Mouse (Mus musculus) testis, adult 2 months (tissue): ENCODE results near the gene Heg1. TPM values are rescaled to one million over a fixed set of nuclear protein-coding genes. Genes with fewer than 3 reads are reported as not detected.

Experiments
- H3K27ac ChIP-seq: fragments of 200-500 bp; 2 replicates; pipeline ENCODE4 v1.5.1; 2012; ENCODE audit warnings: low read depth, low read length; ENCODE audit not compliant: control insufficient read depth, insufficient read depth
- H3K27me3 ChIP-seq: fragments of 200-500 bp; 2 replicates; pipeline ENCODE4 v1.6.1; 2012; ENCODE audit warnings: mild to moderate bottlenecking, low read length, moderate library complexity; ENCODE audit not compliant: control insufficient read depth, insufficient read depth
- H3K36me3 ChIP-seq: fragments of 200-500 bp; 2 replicates; pipeline ENCODE4 v1.6.1; 2012; ENCODE audit warnings: mild to moderate bottlenecking, low read length; ENCODE audit not compliant: control insufficient read depth, insufficient read depth
- H3K4me1 ChIP-seq: fragments of 200-500 bp; 2 replicates; pipeline ENCODE4 v1.6.1; 2012; ENCODE audit warnings: low read length; ENCODE audit not compliant: control insufficient read depth, insufficient read depth
- H3K4me3 ChIP-seq: fragments of 200-500 bp; 2 replicates; pipeline ENCODE4 v1.5.1; 2012; ENCODE audit warnings: low read depth, mild to moderate bottlenecking, low read length, moderate library complexity, mixed read lengths; ENCODE audit not compliant: control insufficient read depth
- CTCF ChIP-seq: fragments of 200-500 bp; IDR thresholded peaks from 2 replicates; pipeline ENCODE4 v1.5.1; 2012; ENCODE audit warnings: low read depth, mild to moderate bottlenecking, inconsistent platforms, low read length, moderate library complexity; ENCODE audit not compliant: control insufficient read depth, insufficient read depth, insufficient replicate concordance
- POLR2A ChIP-seq: fragments of 200-500 bp; IDR thresholded peaks from 2 replicates; pipeline ENCODE4 v1.6.1; 2012; ENCODE audit warnings: low read depth, mild to moderate bottlenecking, inconsistent platforms, low read length, moderate library complexity; ENCODE audit not compliant: control insufficient read depth
- polyA plus RNA-seq: library from polyadenylated mRNA; depleted of rRNA; stranded (reverse); fragments of >200 nt; gene quantifications from 2 replicates; pipeline ENCODE4 v1.2.3, GENCODE M21; 2012

The Heg1 gene
- polyA plus RNA-seq, 1 experiment, result 12.9 TPM

DNA sequence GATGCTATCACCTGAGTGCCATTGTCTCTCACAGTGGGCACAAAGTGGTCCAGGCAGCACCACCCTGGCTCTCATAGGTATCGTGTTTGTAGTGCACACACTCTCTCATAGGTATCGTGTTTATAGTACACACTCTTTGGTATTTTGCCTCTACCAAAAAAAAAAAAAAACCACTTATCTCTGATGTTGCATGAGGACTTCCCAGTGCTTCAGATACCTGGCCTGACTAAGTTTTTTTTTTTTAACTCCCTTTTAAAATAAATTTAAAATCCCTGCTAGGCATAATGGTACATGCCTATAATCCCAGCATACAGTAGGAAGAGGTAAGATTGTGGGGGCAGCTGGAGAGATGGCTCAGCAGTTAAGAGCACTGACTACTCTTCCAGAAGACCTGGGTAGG is 81.3 kb downstream of the Heg1 start:
- TF ChIP-seq CTCF (no peak), POLR2A (no peak)
- Histone ChIP-seq H3K4me3 (no peak overlapping the region), H3K27me3 (no peaks in the 10 kb centered on the region), H3K27ac (no peak overlapping the region), H3K4me1 (peaks cover 21% of the 10 kb centered on the region), H3K36me3 (no peaks in the 10 kb centered on the region)

DNA sequence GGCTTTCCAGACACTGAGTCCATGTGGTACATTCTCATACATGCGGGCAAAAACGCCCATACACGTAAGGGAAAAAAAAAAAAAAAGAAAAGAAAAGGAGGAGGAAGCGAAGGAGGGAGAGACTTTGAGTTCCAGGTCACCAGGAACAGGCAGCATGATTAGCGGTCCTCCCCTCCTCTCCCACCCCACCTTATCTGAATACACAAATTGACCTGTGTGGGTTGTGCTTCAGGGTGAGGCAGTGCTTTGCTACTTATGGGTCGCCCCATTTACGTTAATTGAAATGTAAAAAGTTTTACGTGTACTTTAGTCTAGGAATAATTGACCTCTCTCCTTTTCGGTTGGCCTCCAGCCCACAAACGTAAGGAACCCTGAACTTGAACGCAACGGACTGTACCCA is 82.1 kb downstream of the Heg1 start:
- H3K27me3 ChIP-seq, result no peaks in the 10 kb centered on the region
- TF ChIP-seq CTCF (no peak), POLR2A (no peak)
- no peaks in the 10 kb centered on the region for H3K36me3 ChIP-seq
- no peak overlapping the region for H3K27ac ChIP-seq
- H3K4me3 ChIP-seq, result peak overlapping the region; percentile 77
- peaks cover 16% of the 10 kb centered on the region for H3K4me1 ChIP-seq

- peaks cover 16% of the 10 kb centered on the region for H3K4me1 ChIP-seq
- no peaks in the 10 kb centered on the region for H3K36me3 ChIP-seq
- peak overlapping the region; percentile 77 for H3K4me3 ChIP-seq
- TF ChIP-seq POLR2A, result no peak
- TF ChIP-seq CTCF, result no peak
- H3K27me3 ChIP-seq, result no peaks in the 10 kb centered on the region
- H3K27ac ChIP-seq, result peak overlapping the region; percentile 48; the same call in 1 of the 2 replicates
These were observed 82.6 kb downstream of the Heg1 start for GRCm38 (mm10) chr16:33766757-33767156.

DNA sequence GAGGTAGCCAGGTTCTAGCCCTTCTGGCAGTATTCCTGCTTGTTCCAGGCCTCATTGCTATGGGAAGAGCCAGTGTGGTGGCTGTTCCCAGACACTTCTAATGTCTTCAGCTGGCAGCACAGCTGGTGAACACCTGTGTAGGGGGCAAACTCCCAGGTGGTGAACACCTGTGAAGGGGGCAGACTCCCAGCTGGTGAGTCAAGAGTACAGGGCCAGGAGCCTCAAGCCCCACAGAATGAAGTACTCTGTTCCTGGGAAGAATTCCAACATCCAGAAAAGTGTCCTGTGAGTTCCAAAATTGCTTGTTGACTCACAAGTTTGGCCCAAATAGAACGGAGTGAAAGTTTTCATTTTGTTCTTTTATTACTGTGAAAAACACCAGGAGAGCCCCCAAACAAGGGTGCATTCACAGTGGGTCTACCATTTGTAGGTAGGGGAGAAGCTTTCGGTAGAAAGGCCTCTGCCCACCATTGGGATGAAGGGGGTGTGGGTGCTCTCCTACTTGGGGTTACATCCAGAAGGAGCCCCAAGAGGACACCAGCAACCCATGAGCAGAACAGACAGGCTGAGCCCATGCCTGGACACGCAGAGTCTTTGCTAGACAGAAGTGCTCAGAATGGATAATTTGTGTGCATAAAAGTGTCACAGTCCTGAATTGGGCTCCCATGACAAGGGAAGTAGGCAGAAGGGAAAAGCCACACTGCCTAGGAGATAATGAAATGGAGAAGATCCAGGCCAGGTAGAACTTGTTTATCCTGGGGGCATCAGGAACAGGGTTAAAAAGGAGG is 84.5 kb downstream of the Heg1 start:
- TF ChIP-seq POLR2A (no peak), CTCF (no peak)

DNA sequence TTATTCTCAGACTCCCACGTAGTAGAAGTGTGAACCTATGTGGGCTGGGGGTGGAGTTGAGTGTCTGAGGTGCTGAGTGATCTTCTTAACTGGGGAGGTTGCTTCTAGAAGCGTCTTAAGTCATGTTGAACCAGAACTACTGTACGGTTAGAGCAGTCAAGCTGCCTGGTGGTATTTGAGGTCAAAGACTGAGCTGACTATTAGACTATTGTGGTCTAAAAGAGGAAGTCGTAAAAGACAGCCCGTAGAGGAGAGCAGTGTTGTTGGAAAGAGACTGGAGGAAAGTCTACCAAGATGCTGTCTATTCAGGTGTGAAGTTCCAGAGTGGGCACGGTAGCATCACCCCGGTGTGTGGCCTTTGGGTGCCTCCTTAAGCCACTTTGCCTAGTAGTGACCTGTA is 85.7 kb downstream of the Heg1 start:
- Histone ChIP-seq H3K27ac (no peak overlapping the region), H3K4me1 (peaks cover 16% of the 10 kb centered on the region), H3K36me3 (no peaks in the 10 kb centered on the region), H3K4me3 (no peak overlapping the region), H3K27me3 (no peaks in the 10 kb centered on the region)
- TF ChIP-seq CTCF (no peak), POLR2A (no peak)

More for the DNA sequence above, 84.5 kb downstream of the Heg1 start:
- Histone ChIP-seq H3K4me1 (peaks cover 16% of the 10 kb centered on the region), H3K27ac (no peak overlapping the region), H3K27me3 (no peaks in the 10 kb centered on the region), H3K36me3 (no peaks in the 10 kb centered on the region), H3K4me3 (no peak overlapping the region)

GRCm38 (mm10) chr16:33770778-33771454 is 86.7 kb downstream of the Heg1 start:
- TF ChIP-seq POLR2A (no peak), CTCF (no peak)
- no peaks in the 10 kb centered on the region for H3K36me3 ChIP-seq
- peaks cover 16% of the 10 kb centered on the region for H3K4me1 ChIP-seq
- no peak overlapping the region for H3K27ac ChIP-seq
- H3K4me3 ChIP-seq, result no peak overlapping the region
- no peaks in the 10 kb centered on the region for H3K27me3 ChIP-seq

GRCm38 (mm10) chr16:33772809-33773208 is 88.6 kb downstream of the Heg1 start:
- Histone ChIP-seq H3K4me1 (peaks cover 3% of the 10 kb centered on the region), H3K36me3 (no peaks in the 10 kb centered on the region), H3K27me3 (no peaks in the 10 kb centered on the region), H3K4me3 (peak overlapping the region; percentile 69), H3K27ac (no peak overlapping the region)
- TF ChIP-seq CTCF (no peak), POLR2A (no peak)
